Mouse (Mus musculus) liver, adult (tissue): ENCODE results near the gene Ap1s2.

Source experiments
- GATA4 ChIP-seq: IDR thresholded peaks from 2 replicates; pipeline ENCODE4 v1.6.1; 2014; ENCODE audit warnings: mild to moderate bottlenecking, low read length; ENCODE audit not compliant: insufficient replicate concordance

Gene Ap1s2

GRCm38 (mm10) chrX:163908337-163909250 lies at the start of gene Ap1s2:
Gene Ap1s2, plus strand, starts transcription at chrX:163909017.
- no peak for TF ChIP-seq GATA4

GRCm38 (mm10) chrX:163867711-163868379 lies 41.0 kb upstream of the Ap1s2 start:
- TF ChIP-seq GATA4, result no peak

GRCm38 (mm10) chrX:163868659-163869278 lies 40.0 kb upstream of the Ap1s2 start:
- TF ChIP-seq GATA4, result no peak

GRCm38 (mm10) chrX:163875932-163876331 lies 32.9 kb upstream of the Ap1s2 start:
- no peak for TF ChIP-seq GATA4

- TF ChIP-seq GATA4, result no peak
Observed at GRCm38 (mm10) chrX:163876636-163877035, 32.2 kb upstream of the Ap1s2 start.

DNA sequence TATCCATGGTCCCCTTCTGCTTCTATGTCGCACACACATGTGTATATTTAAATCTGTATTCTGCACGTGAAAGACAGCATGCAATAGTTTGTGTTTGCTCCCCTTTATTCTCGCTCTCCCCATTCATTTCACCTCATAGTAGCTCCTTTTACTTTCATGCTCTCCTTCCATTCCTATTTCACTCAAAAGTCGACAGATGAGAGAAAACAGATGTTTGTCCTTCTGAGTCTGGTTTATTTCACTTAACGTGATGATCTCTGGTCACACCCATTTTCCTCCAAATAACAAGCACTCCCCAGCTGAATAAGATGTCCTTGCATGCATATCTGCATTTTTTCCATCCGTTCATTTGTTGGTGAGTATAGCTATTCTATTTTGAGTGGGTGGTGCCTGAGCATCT lies 29.8 kb upstream of the Ap1s2 start:
- TF ChIP-seq GATA4, result no peak

- no peak for TF ChIP-seq GATA4
Observed at GRCm38 (mm10) chrX:163879461-163879860, 29.4 kb upstream of the Ap1s2 start.

DNA sequence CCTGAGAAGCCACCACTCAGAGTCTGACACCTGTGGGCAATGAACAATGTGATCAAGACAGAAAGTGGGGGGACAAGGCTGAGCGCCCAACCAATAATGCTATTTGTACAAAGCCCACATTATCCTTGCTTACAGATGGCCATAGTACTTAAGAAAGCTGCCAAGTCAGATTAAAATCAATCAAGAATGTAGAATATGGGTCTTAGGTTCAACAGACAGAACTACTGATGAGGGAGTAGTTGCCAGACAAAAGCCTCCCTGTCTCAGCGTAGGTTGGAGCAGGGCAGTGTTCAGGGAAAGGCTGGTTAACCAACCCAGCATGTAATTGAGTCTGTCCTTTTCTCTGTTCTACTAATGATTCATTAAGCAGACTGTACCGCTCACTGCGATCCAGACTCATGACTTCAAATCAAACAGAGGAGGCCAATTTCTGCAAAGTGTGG lies 23.3 kb upstream of the Ap1s2 start:
- TF ChIP-seq GATA4, result no peak

GRCm38 (mm10) chrX:163897354-163897753 lies 11.5 kb upstream of the Ap1s2 start:
- no peak for TF ChIP-seq GATA4

GRCm38 (mm10) chrX:163899431-163900020 lies 9.3 kb upstream of the Ap1s2 start:
- TF ChIP-seq GATA4, result no peak

DNA sequence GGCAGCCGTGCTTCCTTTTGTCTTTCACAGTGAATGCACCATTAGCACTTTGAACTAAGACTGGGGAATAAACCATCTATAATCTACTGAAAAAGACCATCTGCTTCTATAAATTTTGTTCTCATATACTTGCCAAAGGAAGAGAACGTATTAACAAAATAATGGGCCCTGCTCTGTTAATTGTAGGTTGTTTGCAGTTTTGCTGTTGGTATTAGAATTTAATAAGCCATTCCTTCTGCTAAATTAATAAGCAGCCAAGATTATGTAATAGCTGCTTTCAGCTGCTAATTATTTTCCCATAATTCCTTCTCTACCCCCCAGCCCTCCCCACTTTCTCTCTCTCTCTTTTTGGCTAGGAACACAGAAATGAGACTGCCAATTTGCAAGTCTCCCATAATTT lies 2.0 kb upstream of the Ap1s2 start:
- TF ChIP-seq GATA4, result no peak

DNA sequence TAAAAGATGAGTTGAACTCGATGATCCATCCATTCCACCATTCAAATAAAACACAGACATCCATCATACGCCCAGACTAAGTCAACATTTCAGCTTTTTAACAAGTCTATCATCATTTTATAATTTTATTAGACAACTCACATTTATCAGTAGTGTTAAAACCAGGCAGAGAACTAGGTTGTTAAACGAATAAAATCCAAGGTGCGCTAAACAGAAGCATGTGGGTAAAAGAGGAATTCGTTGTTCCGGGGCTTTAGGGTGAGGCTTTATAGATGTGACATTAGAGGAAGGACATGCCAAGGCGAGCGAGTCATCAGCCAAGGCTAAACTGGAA lies 847 bp upstream of the Ap1s2 start:
- no peak for TF ChIP-seq GATA4

DNA sequence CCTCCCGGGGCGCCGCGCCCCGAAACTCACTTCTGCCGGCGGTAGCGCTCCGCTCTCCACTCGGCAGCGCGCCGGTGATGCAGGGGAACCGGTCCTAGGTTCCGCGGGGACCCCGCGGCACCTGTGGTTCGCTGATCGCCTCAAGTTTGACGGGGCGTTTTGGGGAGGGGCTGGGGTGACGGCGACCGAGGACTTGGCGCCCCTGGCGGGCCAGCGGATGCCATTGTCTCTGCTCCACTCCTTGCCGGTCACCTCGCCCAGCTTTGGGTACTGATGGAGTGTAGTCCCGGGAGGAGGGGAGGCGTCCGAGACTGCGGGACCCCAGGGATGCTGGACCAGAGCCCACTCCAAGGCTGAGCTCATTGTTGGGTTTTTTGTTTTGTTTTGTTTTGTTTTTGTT lies 564 bp downstream of the Ap1s2 start:
- TF ChIP-seq GATA4, result no peak

GRCm38 (mm10) chrX:163912791-163913190 lies 4.0 kb downstream of the Ap1s2 start:
- TF ChIP-seq GATA4, result no peak

DNA sequence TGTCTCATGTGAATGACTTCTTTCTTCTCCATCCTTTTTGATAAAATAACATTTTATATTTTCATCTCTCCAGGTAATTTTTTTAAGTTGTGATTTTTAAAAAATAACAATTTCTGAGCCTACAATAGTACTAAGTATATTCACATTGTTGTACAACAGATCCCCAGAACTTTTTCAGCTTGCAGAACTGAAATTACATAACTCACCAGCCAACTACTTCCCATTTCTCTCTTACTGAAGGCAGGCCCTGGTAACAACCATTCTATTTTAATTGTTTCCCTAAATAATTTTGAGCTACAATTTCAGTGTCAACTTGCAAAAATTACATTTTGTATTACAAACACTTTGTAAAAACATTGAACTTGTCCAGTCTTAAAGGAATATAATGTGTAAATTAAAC lies 20.7 kb downstream of the Ap1s2 start:
- TF ChIP-seq GATA4, result no peak
